Mouse (Mus musculus): Measurements from ENCODE around the gene Lin52. TPM values are rescaled to one million over a fixed set of nuclear protein-coding genes. Genes with fewer than 3 reads are reported as not detected.

Gene Lin52
- polyA plus RNA-seq, 1 experiment = 3.6 TPM

GRCm38 (mm10) chr12:84515486-84515885, 64.3 kb downstream of the Lin52 start:
- H3K27me3 ChIP-seq (ENCODE audit: control insufficient read depth, insufficient read depth, insufficient read length) = no peaks in the 10 kb centered on the region
- no peak overlapping the region for H3K4me3 ChIP-seq
- TF ChIP-seq CEBPB (IDR thresholded peaks at IDR 0.05; ENCODE audit: insufficient read depth, poor library complexity, severe bottlenecking) (no peak), POLR2A (IDR thresholded peaks at IDR 0.05; ENCODE audit: insufficient read length, low read depth) (no peak), REST (IDR thresholded peaks at IDR 0.05; ENCODE audit: insufficient read depth, insufficient read length) (no peak), TCF12 (IDR thresholded peaks at IDR 0.05; ENCODE audit: insufficient read depth, poor library complexity, severe bottlenecking) (no peak), SRF (IDR thresholded peaks at IDR 0.05; ENCODE audit: control insufficient read depth, insufficient read length, low read depth) (no peak), USF1 (IDR thresholded peaks at IDR 0.05; ENCODE audit: low read depth) (no peak), MYOG (IDR thresholded peaks at IDR 0.05; ENCODE audit: control insufficient read depth in 1 of 3, insufficient read depth in 1 of 3, insufficient read length in 2 of 3, low read depth in 2 of 3) (no peak), E2F4 (IDR thresholded peaks at IDR 0.05; ENCODE audit: insufficient read depth) (no peak), POLR2AphosphoS2 (IDR thresholded peaks at IDR 0.05; ENCODE audit: insufficient read length, low read depth) (no peak), MYOD1 (IDR thresholded peaks at IDR 0.05; ENCODE audit: control insufficient read depth in 1 of 3, insufficient read length in 2 of 3, low read depth in 2 of 3) (no peak), TCF3 (IDR thresholded peaks at IDR 0.05; ENCODE audit: insufficient read length, low read depth) (no peak), MAX (IDR thresholded peaks at IDR 0.05; ENCODE audit: low read depth) (no peak)
- H3ac ChIP-seq (ENCODE audit: control insufficient read depth, insufficient read length) = no peak overlapping the region
- no peak overlapping the region for H3K4me2 ChIP-seq (ENCODE audit: low read depth)
- H3K79me2 ChIP-seq (ENCODE audit: control insufficient read depth, insufficient read depth) = no peaks in the 10 kb centered on the region
- H3K36me3 ChIP-seq (ENCODE audit: control insufficient read depth, insufficient read depth) = no peaks in the 10 kb centered on the region

DNA sequence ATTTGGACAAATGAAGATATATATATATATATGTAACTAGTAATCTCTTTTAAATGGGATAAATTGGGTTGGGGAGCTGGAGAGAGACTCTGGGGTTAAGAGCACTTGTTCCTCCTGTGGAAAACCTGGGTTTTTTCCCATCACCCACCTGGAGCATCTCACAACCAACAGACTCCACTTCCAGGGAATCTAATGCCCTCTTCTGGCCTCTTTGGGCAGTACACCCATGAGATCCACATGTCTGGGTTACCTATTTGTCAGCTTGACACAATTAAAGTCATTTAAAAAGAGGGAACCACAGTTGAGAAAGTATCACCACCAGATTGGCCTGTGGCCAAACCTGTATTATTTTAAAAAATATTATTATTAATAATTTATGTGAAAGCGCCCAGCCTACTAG, 65.4 kb downstream of the Lin52 start:
- H3K79me2 ChIP-seq (ENCODE audit: control insufficient read depth, insufficient read depth) = no peaks in the 10 kb centered on the region
- H3K4me2 ChIP-seq (ENCODE audit: low read depth) = no peak overlapping the region
- TF ChIP-seq POLR2A (IDR thresholded peaks at IDR 0.05; ENCODE audit: insufficient read length, low read depth) = no peak
- TF ChIP-seq TCF3 (IDR thresholded peaks at IDR 0.05; ENCODE audit: insufficient read length, low read depth) = no peak
- no peak for TF ChIP-seq REST (IDR thresholded peaks at IDR 0.05; ENCODE audit: insufficient read depth, insufficient read length)
- TF ChIP-seq E2F4 (IDR thresholded peaks at IDR 0.05; ENCODE audit: insufficient read depth) = no peak
- no peak for TF ChIP-seq MYOG (IDR thresholded peaks at IDR 0.05; ENCODE audit: control insufficient read depth in 1 of 3, insufficient read depth in 1 of 3, insufficient read length in 2 of 3, low read depth in 2 of 3)
- no peak for TF ChIP-seq MYOD1 (IDR thresholded peaks at IDR 0.05; ENCODE audit: control insufficient read depth in 1 of 3, insufficient read length in 2 of 3, low read depth in 2 of 3)
- TF ChIP-seq USF1 (IDR thresholded peaks at IDR 0.05; ENCODE audit: low read depth) = no peak
- H3K36me3 ChIP-seq (ENCODE audit: control insufficient read depth, insufficient read depth) = no peaks in the 10 kb centered on the region
- no peak overlapping the region for H3ac ChIP-seq (ENCODE audit: control insufficient read depth, insufficient read length)
- no peak overlapping the region for H3K4me3 ChIP-seq
- no peaks in the 10 kb centered on the region for H3K27me3 ChIP-seq (ENCODE audit: control insufficient read depth, insufficient read depth, insufficient read length)

- Histone ChIP-seq H3K79me2 (ENCODE audit: control insufficient read depth, insufficient read depth) (no peaks in the 10 kb centered on the region), H3K4me3 (no peak overlapping the region), H3ac (ENCODE audit: control insufficient read depth, insufficient read length) (no peak overlapping the region), H3K36me3 (ENCODE audit: control insufficient read depth, insufficient read depth) (no peaks in the 10 kb centered on the region), H3K4me2 (ENCODE audit: low read depth) (no peak overlapping the region), H3K27me3 (ENCODE audit: control insufficient read depth, insufficient read depth, insufficient read length) (no peaks in the 10 kb centered on the region)
- TF ChIP-seq USF1 (IDR thresholded peaks at IDR 0.05; ENCODE audit: low read depth) = no peak
- no peak for TF ChIP-seq POLR2A (IDR thresholded peaks at IDR 0.05; ENCODE audit: insufficient read length, low read depth)
- no peak for TF ChIP-seq MYOG (IDR thresholded peaks at IDR 0.05; ENCODE audit: control insufficient read depth in 1 of 3, insufficient read depth in 1 of 3, insufficient read length in 2 of 3, low read depth in 2 of 3)
- TF ChIP-seq SRF (IDR thresholded peaks at IDR 0.05; ENCODE audit: control insufficient read depth, insufficient read length, low read depth) = no peak
- TF ChIP-seq MYOD1 (IDR thresholded peaks at IDR 0.05; ENCODE audit: control insufficient read depth in 1 of 3, insufficient read length in 2 of 3, low read depth in 2 of 3) = no peak
- no peak for TF ChIP-seq POLR2AphosphoS2 (IDR thresholded peaks at IDR 0.05; ENCODE audit: insufficient read length, low read depth)
- TF ChIP-seq REST (IDR thresholded peaks at IDR 0.05; ENCODE audit: insufficient read depth, insufficient read length) = no peak
- TF ChIP-seq TCF12 (IDR thresholded peaks at IDR 0.05; ENCODE audit: insufficient read depth, poor library complexity, severe bottlenecking) = no peak
- TF ChIP-seq CEBPB (IDR thresholded peaks at IDR 0.05; ENCODE audit: insufficient read depth, poor library complexity, severe bottlenecking) = no peak
Observed at GRCm38 (mm10) chr12:84518018-84518417, 66.8 kb downstream of the Lin52 start.

DNA sequence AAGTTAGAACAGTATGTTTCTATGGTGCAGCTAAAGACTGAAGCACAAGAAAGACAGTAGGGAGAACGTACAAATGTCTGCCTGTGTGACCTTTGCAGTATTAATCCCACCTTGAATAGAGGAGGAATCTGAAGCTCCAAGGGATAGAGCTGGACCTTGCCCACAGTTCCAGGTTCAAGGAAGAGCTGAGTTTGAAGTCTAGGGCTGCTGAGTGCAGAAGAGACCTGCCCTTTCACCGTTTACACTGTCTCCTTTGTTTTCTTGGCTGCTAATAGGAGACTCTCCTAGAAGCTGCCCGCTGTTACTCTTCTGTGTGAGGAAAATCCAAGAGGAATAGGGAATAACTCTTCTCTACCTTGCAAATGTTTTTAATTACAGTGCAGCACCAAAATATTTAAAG, 72.5 kb downstream of the Lin52 start:
- Histone ChIP-seq H3ac (ENCODE audit: control insufficient read depth, insufficient read length) (no peak overlapping the region), H3K27me3 (ENCODE audit: control insufficient read depth, insufficient read depth, insufficient read length) (no peaks in the 10 kb centered on the region), H3K4me3 (no peak overlapping the region), H3K79me2 (ENCODE audit: control insufficient read depth, insufficient read depth) (no peaks in the 10 kb centered on the region), H3K36me3 (ENCODE audit: control insufficient read depth, insufficient read depth) (no peaks in the 10 kb centered on the region), H3K4me2 (ENCODE audit: low read depth) (no peak overlapping the region)
- no peak for TF ChIP-seq TCF12 (IDR thresholded peaks at IDR 0.05; ENCODE audit: insufficient read depth, poor library complexity, severe bottlenecking)
- TF ChIP-seq MAX (IDR thresholded peaks at IDR 0.05; ENCODE audit: low read depth) = no peak
- no peak for TF ChIP-seq E2F4 (IDR thresholded peaks at IDR 0.05; ENCODE audit: insufficient read depth)
- no peak for TF ChIP-seq TCF3 (IDR thresholded peaks at IDR 0.05; ENCODE audit: insufficient read length, low read depth)
- TF ChIP-seq CEBPB (IDR thresholded peaks at IDR 0.05; ENCODE audit: insufficient read depth, poor library complexity, severe bottlenecking) = no peak
- no peak for TF ChIP-seq POLR2AphosphoS2 (IDR thresholded peaks at IDR 0.05; ENCODE audit: insufficient read length, low read depth)
- no peak for TF ChIP-seq MYOG (IDR thresholded peaks at IDR 0.05; ENCODE audit: control insufficient read depth in 1 of 3, insufficient read depth in 1 of 3, insufficient read length in 2 of 3, low read depth in 2 of 3)
- no peak for TF ChIP-seq MYOD1 (IDR thresholded peaks at IDR 0.05; ENCODE audit: control insufficient read depth in 1 of 3, insufficient read length in 2 of 3, low read depth in 2 of 3)
- no peak for TF ChIP-seq USF1 (IDR thresholded peaks at IDR 0.05; ENCODE audit: low read depth)
- TF ChIP-seq POLR2A (IDR thresholded peaks at IDR 0.05; ENCODE audit: insufficient read length, low read depth) = no peak
- no peak for TF ChIP-seq REST (IDR thresholded peaks at IDR 0.05; ENCODE audit: insufficient read depth, insufficient read length)
- TF ChIP-seq SRF (IDR thresholded peaks at IDR 0.05; ENCODE audit: control insufficient read depth, insufficient read length, low read depth) = no peak

Data from myocyte (in vitro differentiated cells).